Mouse (Mus musculus) heart, postnatal 0 days (tissue): ENCODE data around the gene 4930402H24Rik.

ENCODE experiments used
- CTCF ChIP-seq: IDR thresholded peaks from 2 replicates; pipeline ENCODE4 v1.5.1; 2016; ENCODE audit warnings: antibody characterized with exemption, control low read depth, low read depth
- EP300 ChIP-seq: IDR thresholded peaks from 2 replicates; pipeline ENCODE4 v1.6.1; 2016; ENCODE audit warnings: antibody characterized with exemption, low read depth

- no peak for TF ChIP-seq CTCF
- TF ChIP-seq EP300 = no peak
These were observed 177.2 kb downstream of the 4930402H24Rik start for GRCm38 (mm10) chr2:130728906-130729585.
